Mouse (Mus musculus) hindbrain, embryonic 11.5 days (tissue): ENCODE data around the gene Rhbdl1. TPM values are rescaled to one million over a fixed set of nuclear protein-coding genes. Genes with fewer than 3 reads are reported as not detected.

ENCODE experiments used
- ATAC-seq: fragments of 200-750 bp; cut with Nextera tagmentation; 2 replicates; pipeline ENCODE4 v1.8.0; 2017; ENCODE audit warnings: mild to moderate bottlenecking, moderate TSS enrichment, moderate library complexity; ENCODE audit not compliant: low FRiP score
- DNase-seq: peaks from one replicate; pipeline ENCODE4 v3.0.0-alpha.2; 2015; ENCODE audit warnings: low spot score
- H3K27ac ChIP-seq: fragments of 300-500 bp; sonication (generic); 2 replicates; pipeline ENCODE4 v1.5.1; 2014; ENCODE audit warnings: mild to moderate bottlenecking, low read depth, low read length
- H3K27me3 ChIP-seq: fragments of 300-500 bp; sonication (generic); 2 replicates; pipeline ENCODE4 v1.6.1; 2014; ENCODE audit warnings: mild to moderate bottlenecking, low read length, moderate library complexity, mixed read lengths; ENCODE audit not compliant: control insufficient read depth, insufficient read depth
- H3K36me3 ChIP-seq: fragments of 300-500 bp; sonication (generic); 2 replicates; pipeline ENCODE4 v1.6.1; 2014; ENCODE audit warnings: mild to moderate bottlenecking, low read length, moderate library complexity, mixed read lengths; ENCODE audit not compliant: control insufficient read depth, insufficient read depth
- H3K4me1 ChIP-seq: fragments of 300-500 bp; sonication (generic); replicated peaks from 2 replicates; pipeline ENCODE4 v1.6.1; 2014; ENCODE audit warnings: low read length, mixed read lengths; ENCODE audit not compliant: control insufficient read depth, insufficient read depth
- H3K4me2 ChIP-seq: fragments of 300-500 bp; sonication (generic); replicated peaks from 2 replicates; pipeline ENCODE4 v1.6.1; 2014; ENCODE audit warnings: mild to moderate bottlenecking, low read depth, low read length
- H3K4me3 ChIP-seq: fragments of 300-500 bp; sonication (generic); 2 replicates; pipeline ENCODE4 v1.5.1; 2014; ENCODE audit warnings: low read depth, low read length
- H3K9ac ChIP-seq: fragments of 300-500 bp; sonication (generic); 2 replicates; pipeline ENCODE4 v1.6.1; 2014; ENCODE audit warnings: low read depth, low read length
- H3K9me3 ChIP-seq: fragments of 300-500 bp; sonication (generic); 2 replicates; pipeline ENCODE4 v1.6.1; 2016; ENCODE audit warnings: low read length; ENCODE audit not compliant: control insufficient read depth
- WGBS: fragments of 180-500 bp; shearing (Covaris S2); extraction: QIAGEN DNeasy Blood & Tissue Kit; methylation state at CpG from one replicate; pipeline ENCODE4 v1.1.7; 2014; 5-methylcytosine and 5-hydroxymethylcytosine counted together
- polyA plus RNA-seq: library from polyadenylated mRNA; unstranded; fragments of >200 nt; fragmentation: Nextera tagmentation; extraction: Ambion mirVana; gene quantifications from 2 replicates; pipeline ENCODE4 v1.2.1, GENCODE M21; 2014

Gene Rhbdl1
- polyA plus RNA-seq, 1 experiment from 2014 or later: 3.1 TPM

DNA sequence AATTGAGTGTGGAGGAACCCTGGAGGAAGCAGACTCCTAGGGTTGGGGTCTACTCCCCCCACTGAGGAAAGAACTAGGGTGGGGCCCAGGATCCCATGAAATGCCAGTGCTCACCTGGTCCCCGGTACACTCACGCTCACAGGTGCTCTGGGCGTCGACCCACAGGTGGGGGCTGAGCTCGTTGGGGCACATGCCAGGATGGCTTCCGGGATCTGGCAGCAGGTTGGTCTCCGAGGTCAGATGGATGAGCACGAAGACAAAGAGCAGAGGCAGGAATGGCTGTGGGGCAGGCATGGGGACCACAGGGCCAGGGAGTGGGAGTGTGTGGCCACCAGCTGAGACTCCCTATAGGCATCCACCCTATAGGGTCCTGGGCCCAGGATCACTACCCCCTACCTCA lies 42.7 kb upstream of the Rhbdl1 start:
- peaks cover 21% of the 10 kb centered on the region for H3K4me1 ChIP-seq
- H3K4me3 ChIP-seq: no peak overlapping the region
- 68% methylated on average over 8 of the region's 8 CpGs for WGBS
- no peaks in the 10 kb centered on the region for H3K27me3 ChIP-seq
- no peaks in the 10 kb centered on the region for H3K36me3 ChIP-seq
- H3K9me3 ChIP-seq: no peaks in the 10 kb centered on the region
- no peak overlapping the region for H3K27ac ChIP-seq
- DNase-seq: no peak
- no peak overlapping the region for H3K9ac ChIP-seq
- no peak for ATAC-seq
- no peak overlapping the region for H3K4me2 ChIP-seq

DNA sequence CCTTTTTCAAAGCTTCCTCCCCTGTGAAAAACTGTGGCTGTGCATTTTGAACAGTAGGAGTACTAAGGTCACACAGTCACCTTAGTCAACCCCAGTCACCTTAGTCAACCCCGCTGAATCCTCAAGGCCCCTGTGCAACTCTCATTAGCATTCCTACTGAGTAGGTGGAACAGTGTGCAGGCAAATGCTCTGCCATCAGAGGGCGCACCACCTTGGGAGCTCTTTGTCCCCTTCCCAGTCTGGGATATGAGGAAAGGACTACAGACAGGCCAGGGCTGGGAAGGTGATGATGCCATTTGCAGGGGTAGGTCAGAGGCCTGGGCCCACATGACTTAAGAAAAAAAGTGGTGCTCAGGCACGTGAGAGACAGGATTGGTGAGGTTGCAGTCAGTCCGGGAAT lies 42.2 kb upstream of the Rhbdl1 start:
- H3K9ac ChIP-seq: no peak overlapping the region
- H3K4me3 ChIP-seq: no peak overlapping the region
- H3K4me1 ChIP-seq: peaks cover 21% of the 10 kb centered on the region
- H3K27me3 ChIP-seq: no peaks in the 10 kb centered on the region
- ATAC-seq: no peak
- 44% methylated on average over 4 of the region's 4 CpGs for WGBS
- DNase-seq: peak; percentile 56
- H3K27ac ChIP-seq: no peak overlapping the region
- H3K36me3 ChIP-seq: no peaks in the 10 kb centered on the region
- H3K9me3 ChIP-seq: no peaks in the 10 kb centered on the region
- no peak overlapping the region for H3K4me2 ChIP-seq

DNA sequence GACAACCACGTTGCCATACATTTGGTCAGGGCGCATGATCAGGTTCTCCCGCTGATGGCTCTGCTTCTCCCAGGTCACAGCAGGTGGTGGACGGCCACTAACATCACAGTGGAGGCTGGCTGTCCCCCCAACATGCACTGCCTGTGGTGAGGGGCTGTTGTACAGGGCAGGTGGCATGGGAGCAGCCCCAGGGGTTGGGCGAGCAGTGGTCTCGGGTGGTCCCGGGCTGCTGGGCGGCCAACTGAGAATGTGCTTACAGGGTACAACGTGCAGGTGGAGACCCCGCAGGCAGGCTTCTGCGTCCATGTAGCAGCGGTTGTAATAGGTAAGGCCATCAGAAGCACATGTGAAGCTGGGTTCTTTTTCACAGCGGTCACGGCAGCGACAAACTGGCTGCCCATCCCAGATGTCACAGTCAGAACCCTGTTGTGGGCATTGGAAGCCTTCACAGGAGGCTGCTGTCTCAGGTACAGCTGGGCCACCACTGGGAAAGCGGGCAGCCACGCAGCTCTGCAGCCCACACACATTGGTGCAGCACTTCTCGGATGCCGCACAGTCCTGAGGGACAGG lies 41.6 kb upstream of the Rhbdl1 start:
- no peak overlapping the region for H3K4me3 ChIP-seq

DNA sequence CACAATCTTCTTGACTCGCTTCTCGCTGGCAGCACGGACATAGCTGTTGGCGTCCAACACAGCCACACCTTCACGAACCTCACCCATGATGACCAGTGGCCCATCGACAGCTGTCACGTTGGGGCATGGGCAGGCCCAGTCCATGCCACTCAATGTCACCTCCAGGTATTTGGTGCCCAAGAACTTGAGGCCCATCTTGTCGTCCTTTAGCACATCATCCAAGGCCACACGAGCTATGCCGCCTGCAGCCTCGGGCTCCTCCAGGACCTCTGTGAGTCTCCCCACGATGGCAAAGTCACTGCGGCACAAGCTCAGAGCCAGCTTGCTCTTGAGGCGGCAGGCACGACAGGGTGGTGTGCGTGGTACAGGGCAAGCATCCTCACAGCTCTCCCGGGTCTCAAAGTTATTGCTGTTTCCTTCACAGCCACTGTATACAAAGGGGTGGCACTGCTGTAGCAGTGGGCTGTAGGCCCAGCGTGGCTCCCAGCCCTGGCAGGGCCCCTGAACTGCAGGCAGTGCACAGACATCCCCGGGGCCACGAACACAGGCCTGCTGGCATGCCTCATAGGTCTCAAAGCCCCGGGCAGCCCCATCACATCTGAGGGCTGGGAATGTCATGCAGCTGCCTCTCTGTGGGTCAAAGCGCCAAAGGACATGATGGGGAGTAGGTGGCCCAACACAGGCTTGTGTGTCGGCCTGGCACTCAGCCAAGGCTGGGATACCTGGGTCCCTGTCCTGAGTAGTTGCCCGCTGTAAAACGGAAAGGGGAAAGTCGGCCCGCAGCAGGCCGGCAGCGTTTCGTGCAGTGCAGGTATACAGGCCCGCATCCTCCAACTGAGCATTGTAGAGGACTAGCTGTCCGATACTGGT lies 40.9 kb upstream of the Rhbdl1 start:
- no peak for ATAC-seq
- no peaks in the 10 kb centered on the region for H3K36me3 ChIP-seq
- no peak overlapping the region for H3K27ac ChIP-seq
- no peaks in the 10 kb centered on the region for H3K27me3 ChIP-seq
- H3K4me3 ChIP-seq: no peak overlapping the region
- H3K9me3 ChIP-seq: no peaks in the 10 kb centered on the region
- no peak for DNase-seq
- 92% methylated on average over 32 of the region's 32 CpGs for WGBS
- H3K4me2 ChIP-seq: no peak overlapping the region
- H3K4me1 ChIP-seq: peaks cover 21% of the 10 kb centered on the region
- H3K9ac ChIP-seq: no peak overlapping the region

More for the DNA sequence above, 41.6 kb upstream of the Rhbdl1 start:
- no peak overlapping the region for H3K27ac ChIP-seq
- no peak overlapping the region for H3K9ac ChIP-seq
- ATAC-seq: no peak
- no peaks in the 10 kb centered on the region for H3K27me3 ChIP-seq
- no peaks in the 10 kb centered on the region for H3K36me3 ChIP-seq
- 87% methylated on average over 19 of the region's 19 CpGs for WGBS
- no peaks in the 10 kb centered on the region for H3K9me3 ChIP-seq
- H3K4me2 ChIP-seq: no peak overlapping the region
- no peak for DNase-seq
- H3K4me1 ChIP-seq: peaks cover 21% of the 10 kb centered on the region

DNA sequence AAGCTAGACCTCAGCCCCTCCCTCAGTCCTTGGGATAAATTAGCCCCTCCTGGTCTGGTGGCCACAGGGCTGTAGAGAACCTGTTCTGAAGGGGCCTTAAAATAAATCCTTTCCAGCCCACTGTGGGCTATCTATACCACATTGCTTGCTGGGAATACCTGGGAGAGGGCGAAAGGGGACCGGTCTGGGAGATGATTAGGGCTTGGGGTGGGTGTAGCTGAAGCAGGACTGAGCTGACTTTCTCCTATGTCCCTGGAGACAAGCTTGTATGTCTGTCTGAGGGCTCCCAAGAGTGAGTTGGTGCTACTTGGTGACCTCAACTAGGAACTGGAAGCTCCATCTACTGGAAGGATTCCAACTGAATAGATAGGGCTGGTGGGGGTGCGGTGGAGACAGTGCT lies 39.9 kb upstream of the Rhbdl1 start:
- DNase-seq: no peak
- ATAC-seq: no peak
- no peak overlapping the region for H3K4me3 ChIP-seq

DNA sequence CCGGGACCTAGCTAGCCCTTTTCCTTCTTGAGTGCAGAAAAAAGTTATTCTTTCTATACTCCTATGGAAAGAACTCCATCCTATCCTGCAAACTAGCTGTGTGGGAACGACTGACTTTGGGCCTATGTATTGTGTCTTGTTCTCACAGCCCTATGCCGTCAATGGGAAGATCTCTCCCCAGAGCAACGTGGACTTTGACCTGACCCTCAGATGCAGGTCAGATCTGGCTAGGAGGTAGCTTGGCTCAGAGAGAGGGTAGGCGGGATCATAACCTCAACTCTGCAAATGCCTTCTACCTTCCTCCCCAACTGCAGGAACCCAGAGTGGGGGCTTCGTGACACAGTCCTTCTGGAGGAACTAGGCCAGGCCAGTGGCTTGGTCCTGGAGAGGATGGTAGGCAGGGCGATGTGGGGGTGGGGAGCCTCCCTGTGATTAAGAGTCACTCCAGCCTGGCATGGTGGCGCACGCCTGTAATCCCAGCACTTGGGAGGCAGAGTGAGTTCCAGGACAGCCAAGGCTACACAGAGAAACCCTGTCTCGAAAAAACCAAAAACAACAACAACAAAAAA lies 39.3 kb upstream of the Rhbdl1 start:
- 54% methylated on average over 10 of the region's 10 CpGs for WGBS
- ATAC-seq (no peak), DNase-seq (no peak)
- Histone ChIP-seq H3K4me3 (peak overlapping the region; percentile 79), H3K4me1 (peaks cover 14% of the 10 kb centered on the region), H3K9me3 (no peaks in the 10 kb centered on the region), H3K4me2 (peak overlapping the region; percentile 71), H3K27ac (no peak overlapping the region), H3K36me3 (no peaks in the 10 kb centered on the region), H3K9ac (peak overlapping the region; percentile 83), H3K27me3 (no peaks in the 10 kb centered on the region)

More for the DNA sequence above, 39.9 kb upstream of the Rhbdl1 start:
- H3K27me3 ChIP-seq: no peaks in the 10 kb centered on the region
- no peak overlapping the region for H3K27ac ChIP-seq
- H3K9me3 ChIP-seq: no peaks in the 10 kb centered on the region
- H3K36me3 ChIP-seq: no peaks in the 10 kb centered on the region
- 0 out of 2 replicates have a peak overlapping the region, but pooled peaks have one; percentile 5 for H3K4me2 ChIP-seq
- no peak overlapping the region for H3K9ac ChIP-seq
- peaks cover 19% of the 10 kb centered on the region for H3K4me1 ChIP-seq
- WGBS: 95% methylated on average over 3 of the region's 3 CpGs

DNA sequence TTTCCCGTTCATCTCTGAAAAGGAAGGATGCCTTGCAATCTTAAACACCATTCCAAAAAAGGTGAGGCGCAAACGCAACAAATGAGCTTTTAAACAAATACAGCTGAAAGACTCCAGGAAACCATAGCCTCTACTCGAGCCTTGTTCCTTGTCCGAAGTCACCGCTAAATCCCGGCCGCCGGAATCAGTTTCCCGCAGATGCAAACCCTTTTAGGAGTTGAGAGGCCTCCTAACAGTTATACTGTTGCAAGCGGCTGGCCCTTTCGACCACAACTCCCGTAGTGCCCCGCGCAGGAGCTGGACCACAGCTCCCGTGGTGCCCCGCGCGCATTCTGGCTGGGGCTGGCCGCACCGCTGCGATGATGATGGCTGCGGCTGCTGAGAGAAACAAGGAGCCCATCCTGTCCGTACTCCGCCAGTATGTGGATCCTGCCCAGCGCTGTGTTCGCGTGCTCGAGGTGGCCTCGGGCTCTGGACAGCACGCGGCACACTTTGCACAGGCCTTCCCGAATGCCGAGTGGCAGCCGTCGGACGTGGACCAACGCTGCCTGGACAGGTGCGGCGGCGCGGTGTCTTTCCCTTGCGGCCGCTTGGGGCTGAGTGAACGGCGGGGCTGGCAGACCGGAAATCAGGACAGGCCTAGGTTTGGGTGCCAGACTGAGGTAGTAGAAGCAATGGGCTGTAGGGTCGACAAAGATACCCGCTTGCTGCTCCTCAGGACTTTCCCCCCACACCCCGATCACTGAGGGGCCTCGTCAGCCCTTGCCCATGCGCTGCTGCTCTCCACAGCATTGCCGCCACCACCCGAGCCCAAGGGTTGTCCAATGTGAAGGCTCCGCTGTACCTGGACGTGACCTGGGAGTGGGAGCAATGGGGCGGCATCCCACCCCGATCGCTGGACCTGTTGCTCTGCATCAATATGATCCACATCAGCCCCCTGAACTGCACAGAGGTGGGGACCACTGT lies 38.4 kb upstream of the Rhbdl1 start:
- Histone ChIP-seq H3K9me3 (no peaks in the 10 kb centered on the region), H3K27ac (peak overlapping the region; percentile 91), H3K9ac (peak overlapping the region; percentile 83), H3K36me3 (no peaks in the 10 kb centered on the region), H3K4me2 (peak overlapping the region; percentile 71), H3K4me1 (peaks cover 7% of the 10 kb centered on the region; the same call in 1 of the 2 replicates), H3K4me3 (peak overlapping the region; percentile 79), H3K27me3 (no peaks in the 10 kb centered on the region)
- WGBS: 2% methylated on average over 58 of the region's 59 CpGs
- DNase-seq (peak; percentile 89), ATAC-seq (peak; percentile 91)

DNA sequence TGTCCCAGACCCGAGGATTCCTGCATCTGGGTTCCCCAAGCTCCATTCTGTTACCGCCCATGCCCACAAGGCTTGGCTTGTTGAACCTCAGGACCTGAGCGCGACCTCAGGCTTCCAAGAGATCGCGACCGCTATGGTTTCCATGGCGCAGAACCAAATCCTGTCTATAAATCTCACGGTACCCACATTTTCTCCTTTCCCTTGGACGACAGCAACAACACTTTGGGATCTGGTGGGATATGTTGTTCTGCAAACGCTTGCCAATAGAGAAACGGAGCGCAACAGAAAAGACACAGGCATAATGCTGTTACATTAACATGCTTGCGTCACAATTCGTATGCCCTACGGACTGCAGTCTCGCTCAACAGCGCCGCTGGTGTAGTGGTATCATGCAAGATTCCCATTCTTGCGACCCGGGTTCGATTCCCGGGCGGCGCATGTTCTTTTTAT lies 37.7 kb upstream of the Rhbdl1 start, which contains the start of gene Mettl26:
TSS of gene Mettl26 (plus strand) at position 354 of the 450 bp plus-strand sequence.
- Histone ChIP-seq H3K27ac (peak within 1 kb of the TSS; percentile 91), H3K27me3 (no peaks in the 10 kb centered on the region), H3K4me1 (peaks cover 7% of the 10 kb centered on the region; the same call in 1 of the 2 replicates), H3K9ac (peak within 1 kb of the TSS; percentile 83), H3K9me3 (no peaks in the 10 kb centered on the region), H3K36me3 (no peaks in the 10 kb centered on the region), H3K4me3 (peak within 1 kb of the TSS; percentile 79), H3K4me2 (peak within 1 kb of the TSS; percentile 71)
- DNase-seq: peak; percentile 98
- peak; percentile 70 for ATAC-seq
- under 1% methylated on average over 25 of the region's 25 CpGs for WGBS
